Mouse (Mus musculus): ENCODE measurements around the gene Rnf31. TPM values are rescaled to one million over a fixed set of nuclear protein-coding genes. Genes with fewer than 3 reads are reported as not detected.

The Rnf31 gene
- polyA plus RNA-seq, 1 experiment from 2014 or later: 15.7 TPM

DNA sequence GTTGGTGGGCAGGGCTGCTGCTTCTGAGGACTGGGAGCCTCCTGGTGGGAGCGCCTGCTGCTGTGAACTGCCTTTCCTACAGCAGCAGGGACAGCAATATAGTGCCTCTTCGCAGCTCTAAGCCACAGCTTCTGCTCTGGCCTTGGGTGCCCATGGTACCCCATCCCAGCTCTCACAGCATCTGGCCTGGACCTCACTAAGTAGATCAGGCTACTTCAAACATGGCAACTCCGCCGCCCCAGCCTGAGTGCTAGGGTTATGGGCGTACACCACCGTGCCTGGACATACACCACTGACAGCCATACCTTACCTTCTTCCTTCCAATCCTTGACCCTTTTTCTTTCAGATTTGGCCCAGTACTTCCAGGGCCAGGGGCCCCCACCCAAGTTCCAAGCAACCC is 16.8 kb downstream of the Rnf31 start:
- peaks cover 5% of the 10 kb centered on the region for H3K4me1 ChIP-seq (ENCODE audit: control insufficient read depth, insufficient read depth, low read length)
- no peak for ATAC-seq (replicated peaks; ENCODE audit: extremely low read depth, insufficient read depth, low FRiP score)
- 93% methylated on average over 6 of the region's 6 CpGs for WGBS
- peaks cover 34% of the 10 kb centered on the region for H3K36me3 ChIP-seq (ENCODE audit: control insufficient read depth, insufficient read depth)
- no peak overlapping the region for H3K4me2 ChIP-seq (ENCODE audit: low read depth, low read length)
- H3K9me3 ChIP-seq (replicated peaks; ENCODE audit: control insufficient read depth, low read length): no peaks in the 10 kb centered on the region
- H3K9ac ChIP-seq (ENCODE audit: low read length): no peak overlapping the region
- no peak overlapping the region for H3K27ac ChIP-seq (ENCODE audit: low read length)
- H3K4me3 ChIP-seq (ENCODE audit: low read length): no peak overlapping the region
- H3K27me3 ChIP-seq (ENCODE audit: control insufficient read depth, insufficient read depth, low read length): no peaks in the 10 kb centered on the region

DNA sequence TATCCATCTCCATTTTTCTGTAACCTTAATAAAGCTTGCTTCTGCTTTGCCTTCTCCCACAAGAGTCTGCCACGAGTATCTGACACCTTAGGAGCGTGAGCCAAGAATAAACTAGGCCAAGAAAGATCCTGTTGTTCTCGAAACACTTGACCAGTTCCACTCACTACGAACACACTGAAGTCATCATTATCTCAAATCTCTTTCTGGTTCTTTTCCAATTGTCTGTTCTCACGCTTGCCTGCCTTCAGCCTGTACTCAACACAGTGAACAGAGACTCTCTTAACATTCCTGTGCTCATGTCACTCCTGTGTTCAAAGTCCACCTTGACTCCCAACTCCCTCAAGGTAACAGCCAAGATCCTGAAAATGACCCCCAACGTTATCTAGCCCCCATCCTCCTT is 21.8 kb downstream of the Rnf31 start:
- Histone ChIP-seq H3K4me1 (ENCODE audit: control insufficient read depth, insufficient read depth, low read length) (peaks cover 7% of the 10 kb centered on the region), H3K4me2 (ENCODE audit: low read depth, low read length) (no peak overlapping the region), H3K27ac (ENCODE audit: low read length) (no peak overlapping the region), H3K36me3 (ENCODE audit: control insufficient read depth, insufficient read depth) (peaks cover 14% of the 10 kb centered on the region; the same call in 1 of the 2 replicates), H3K9me3 (replicated peaks; ENCODE audit: control insufficient read depth, low read length) (no peaks in the 10 kb centered on the region), H3K27me3 (ENCODE audit: control insufficient read depth, insufficient read depth, low read length) (no peaks in the 10 kb centered on the region), H3K9ac (ENCODE audit: low read length) (no peak overlapping the region), H3K4me3 (ENCODE audit: low read length) (no peak overlapping the region)
- WGBS: 38% methylated on average over 6 of the region's 6 CpGs
- ATAC-seq (replicated peaks; ENCODE audit: extremely low read depth, insufficient read depth, low FRiP score): no peak

DNA sequence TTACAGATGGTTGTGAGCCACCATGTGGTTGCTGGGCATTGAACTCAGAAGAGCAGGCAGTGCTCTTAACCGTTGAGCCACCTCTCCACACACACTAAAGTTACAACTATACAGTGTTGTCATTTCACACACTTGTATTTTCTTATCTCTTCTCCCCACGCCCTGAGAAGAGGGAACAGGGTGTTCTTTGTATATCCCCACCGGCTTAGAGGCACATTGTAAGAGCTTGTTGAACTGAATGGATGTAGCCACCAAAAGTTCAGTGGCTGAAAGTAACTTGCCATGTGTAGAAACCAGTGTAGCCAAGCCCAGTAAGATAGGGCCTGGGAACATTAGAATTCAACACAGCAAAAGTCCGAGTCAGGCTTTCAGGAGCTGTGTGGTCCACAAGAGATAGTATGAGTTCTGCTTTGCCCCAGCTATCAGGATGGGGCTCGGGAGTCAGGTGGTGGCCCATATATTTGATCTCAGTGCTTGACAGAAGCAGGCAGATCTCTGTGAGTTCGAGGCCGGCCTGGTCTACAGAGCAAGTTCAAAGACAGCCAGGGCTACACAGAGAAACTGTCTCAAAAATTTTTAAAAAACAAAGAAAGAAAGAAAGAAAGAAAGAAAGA is 23.2 kb downstream of the Rnf31 start:
- no peak overlapping the region for H3K9ac ChIP-seq (ENCODE audit: low read length)
- no peak overlapping the region for H3K27ac ChIP-seq (ENCODE audit: low read length)
- WGBS: 64% methylated on average over 7 of the region's 7 CpGs
- H3K9me3 ChIP-seq (replicated peaks; ENCODE audit: control insufficient read depth, low read length): no peaks in the 10 kb centered on the region
- H3K4me1 ChIP-seq (ENCODE audit: control insufficient read depth, insufficient read depth, low read length): peaks cover 10% of the 10 kb centered on the region
- H3K36me3 ChIP-seq (ENCODE audit: control insufficient read depth, insufficient read depth): 0 out of 2 replicates have a peak, but pooled peaks cover 2% of the 10 kb centered on the region
- no peak overlapping the region for H3K4me3 ChIP-seq (ENCODE audit: low read length)
- ATAC-seq (replicated peaks; ENCODE audit: extremely low read depth, insufficient read depth, low FRiP score): no peak
- no peak overlapping the region for H3K4me2 ChIP-seq (ENCODE audit: low read depth, low read length)
- no peaks in the 10 kb centered on the region for H3K27me3 ChIP-seq (ENCODE audit: control insufficient read depth, insufficient read depth, low read length)

DNA sequence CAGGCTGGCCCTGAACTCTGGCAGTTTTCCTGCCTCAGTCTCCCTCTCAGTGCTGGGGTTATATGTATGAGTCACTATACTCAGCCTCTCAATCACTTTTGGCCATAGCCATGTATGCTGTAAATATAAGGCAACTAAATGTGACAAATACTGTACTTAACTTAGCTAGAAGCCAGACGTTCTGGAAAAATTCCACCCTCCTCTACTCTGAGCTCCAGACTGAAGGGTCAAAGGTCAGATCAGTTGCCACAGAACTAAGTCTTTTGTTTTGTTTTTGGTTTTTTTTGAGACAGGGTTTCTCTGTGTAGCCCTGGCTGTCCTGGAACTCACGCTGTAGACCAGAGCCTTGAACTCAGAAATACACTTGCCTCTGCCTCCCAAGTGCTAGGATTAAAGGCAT is 24.4 kb downstream of the Rnf31 start:
- whole genome bisulfite sequencing: 53% methylated on average over 2 of the region's 2 CpGs
- Histone ChIP-seq H3K4me2 (ENCODE audit: low read depth, low read length) (no peak overlapping the region), H3K4me1 (ENCODE audit: control insufficient read depth, insufficient read depth, low read length) (peaks cover 10% of the 10 kb centered on the region), H3K4me3 (ENCODE audit: low read length) (no peak overlapping the region), H3K27me3 (ENCODE audit: control insufficient read depth, insufficient read depth, low read length) (no peaks in the 10 kb centered on the region), H3K9ac (ENCODE audit: low read length) (no peak overlapping the region), H3K36me3 (ENCODE audit: control insufficient read depth, insufficient read depth) (no peaks in the 10 kb centered on the region), H3K27ac (ENCODE audit: low read length) (no peak overlapping the region), H3K9me3 (replicated peaks; ENCODE audit: control insufficient read depth, low read length) (no peaks in the 10 kb centered on the region)
- ATAC-seq (replicated peaks; ENCODE audit: extremely low read depth, insufficient read depth, low FRiP score): no peak

DNA sequence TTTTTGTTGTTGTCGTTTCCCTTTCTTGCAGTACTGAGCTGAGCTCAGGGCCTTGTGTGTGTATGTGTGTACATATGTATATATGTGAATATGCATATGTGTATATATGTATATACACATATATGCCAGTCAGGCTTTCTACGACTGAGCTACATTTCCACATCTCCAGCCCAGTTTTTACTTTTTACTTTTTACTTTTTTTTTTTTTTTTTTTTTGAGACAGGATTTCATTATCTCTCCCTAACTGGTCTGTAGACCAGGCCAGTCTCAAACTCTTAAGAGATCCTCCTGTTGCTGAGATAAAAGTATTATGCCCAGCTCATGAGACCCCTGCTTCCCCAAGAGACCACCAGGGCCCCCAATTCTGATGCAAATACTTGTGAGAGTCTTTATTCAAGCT is 25.3 kb downstream of the Rnf31 start:
- Histone ChIP-seq H3K4me2 (ENCODE audit: low read depth, low read length) (no peak overlapping the region), H3K27ac (ENCODE audit: low read length) (no peak overlapping the region), H3K4me3 (ENCODE audit: low read length) (no peak overlapping the region), H3K4me1 (ENCODE audit: control insufficient read depth, insufficient read depth, low read length) (peaks cover 10% of the 10 kb centered on the region), H3K36me3 (ENCODE audit: control insufficient read depth, insufficient read depth) (no peaks in the 10 kb centered on the region), H3K27me3 (ENCODE audit: control insufficient read depth, insufficient read depth, low read length) (no peaks in the 10 kb centered on the region), H3K9me3 (replicated peaks; ENCODE audit: control insufficient read depth, low read length) (no peaks in the 10 kb centered on the region), H3K9ac (ENCODE audit: low read length) (no peak overlapping the region)
- no peak for ATAC-seq (replicated peaks; ENCODE audit: extremely low read depth, insufficient read depth, low FRiP score)
- 84% methylated on average over 2 of the region's 2 CpGs for WGBS

DNA sequence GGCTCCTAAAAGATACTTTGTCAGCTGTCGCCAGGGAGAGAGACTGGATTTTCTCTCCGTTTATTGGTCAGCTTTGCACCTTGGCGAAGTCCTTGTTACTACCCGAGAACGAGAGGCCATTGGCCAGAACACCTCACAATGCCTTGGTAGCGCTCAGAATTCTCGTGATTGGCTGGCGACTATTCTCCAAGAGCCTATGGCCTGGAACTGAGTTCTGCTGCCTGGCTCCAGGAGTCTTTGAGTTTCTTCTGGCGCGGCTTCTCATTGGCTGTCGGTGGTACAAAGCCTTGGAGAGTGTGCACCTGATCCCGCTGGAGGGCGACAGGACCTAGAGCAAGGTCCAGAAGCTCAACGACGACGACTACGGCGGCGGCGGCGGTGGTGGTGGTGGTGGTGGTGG is 26.3 kb downstream of the Rnf31 start, which contains the start of gene Rec8:
TSS of gene Rec8 (plus strand) at position 216 of the 400 bp plus-strand sequence.
- Histone ChIP-seq H3K27ac (ENCODE audit: low read length) (0 out of 2 replicates have a peak within 1 kb of the TSS, but pooled peaks have one; percentile 16), H3K9me3 (replicated peaks; ENCODE audit: control insufficient read depth, low read length) (no peaks in the 10 kb centered on the region), H3K4me1 (ENCODE audit: control insufficient read depth, insufficient read depth, low read length) (peaks cover 10% of the 10 kb centered on the region), H3K4me2 (ENCODE audit: low read depth, low read length) (peak within 1 kb of the TSS; percentile 61), H3K4me3 (ENCODE audit: low read length) (peak within 1 kb of the TSS; percentile 33), H3K9ac (ENCODE audit: low read length) (peak within 1 kb of the TSS; percentile 38), H3K27me3 (ENCODE audit: control insufficient read depth, insufficient read depth, low read length) (no peaks in the 10 kb centered on the region), H3K36me3 (ENCODE audit: control insufficient read depth, insufficient read depth) (no peaks in the 10 kb centered on the region)
- peak; percentile 80 for ATAC-seq (replicated peaks; ENCODE audit: extremely low read depth, insufficient read depth, low FRiP score)
- 6% methylated on average over 21 of the region's 21 CpGs for WGBS

DNA sequence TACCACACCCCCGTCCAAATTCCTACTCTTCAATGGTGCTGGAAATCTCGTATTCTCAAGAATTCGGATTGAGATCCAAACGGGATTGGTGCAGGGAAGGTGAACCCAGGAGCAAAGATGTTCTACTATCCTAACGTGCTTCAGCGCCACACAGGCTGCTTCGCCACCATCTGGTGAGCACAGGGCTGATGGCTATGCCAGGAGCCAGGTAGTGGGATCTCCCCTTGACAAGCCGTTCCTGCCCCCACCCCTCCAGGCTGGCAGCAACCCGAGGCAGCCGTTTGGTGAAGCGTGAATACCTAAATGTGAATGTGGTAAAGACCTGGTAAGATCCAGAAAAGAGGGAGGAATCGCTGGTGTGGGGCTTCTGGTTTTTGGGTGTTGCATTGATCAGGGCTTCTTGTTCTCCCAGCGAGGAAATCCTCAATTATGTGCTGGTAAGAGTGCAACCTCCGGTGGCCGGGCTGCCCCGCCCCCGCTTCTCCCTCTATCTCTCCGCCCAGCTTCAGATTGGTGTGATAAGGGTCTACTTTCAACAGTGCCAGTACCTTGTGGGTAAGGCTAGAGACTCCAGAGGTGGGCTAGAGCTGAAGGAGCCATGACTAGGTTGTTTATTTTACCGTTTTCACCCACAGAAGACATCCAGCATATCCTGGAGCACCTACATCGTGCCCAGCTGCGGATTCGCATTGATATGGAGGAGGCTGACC is 27.1 kb downstream of the Rnf31 start:
- Histone ChIP-seq H3K9ac (ENCODE audit: low read length) (0 out of 2 replicates have a peak overlapping the region, but pooled peaks have one; percentile 38), H3K9me3 (replicated peaks; ENCODE audit: control insufficient read depth, low read length) (no peaks in the 10 kb centered on the region), H3K4me2 (ENCODE audit: low read depth, low read length) (peak overlapping the region; percentile 61), H3K27me3 (ENCODE audit: control insufficient read depth, insufficient read depth, low read length) (no peaks in the 10 kb centered on the region), H3K4me3 (ENCODE audit: low read length) (peak overlapping the region; percentile 33), H3K36me3 (ENCODE audit: control insufficient read depth, insufficient read depth) (no peaks in the 10 kb centered on the region), H3K27ac (ENCODE audit: low read length) (no peak overlapping the region), H3K4me1 (ENCODE audit: control insufficient read depth, insufficient read depth, low read length) (peaks cover 10% of the 10 kb centered on the region)
- ATAC-seq (replicated peaks; ENCODE audit: extremely low read depth, insufficient read depth, low FRiP score): no peak
- 28% methylated on average over 22 of the region's 22 CpGs for WGBS

DNA sequence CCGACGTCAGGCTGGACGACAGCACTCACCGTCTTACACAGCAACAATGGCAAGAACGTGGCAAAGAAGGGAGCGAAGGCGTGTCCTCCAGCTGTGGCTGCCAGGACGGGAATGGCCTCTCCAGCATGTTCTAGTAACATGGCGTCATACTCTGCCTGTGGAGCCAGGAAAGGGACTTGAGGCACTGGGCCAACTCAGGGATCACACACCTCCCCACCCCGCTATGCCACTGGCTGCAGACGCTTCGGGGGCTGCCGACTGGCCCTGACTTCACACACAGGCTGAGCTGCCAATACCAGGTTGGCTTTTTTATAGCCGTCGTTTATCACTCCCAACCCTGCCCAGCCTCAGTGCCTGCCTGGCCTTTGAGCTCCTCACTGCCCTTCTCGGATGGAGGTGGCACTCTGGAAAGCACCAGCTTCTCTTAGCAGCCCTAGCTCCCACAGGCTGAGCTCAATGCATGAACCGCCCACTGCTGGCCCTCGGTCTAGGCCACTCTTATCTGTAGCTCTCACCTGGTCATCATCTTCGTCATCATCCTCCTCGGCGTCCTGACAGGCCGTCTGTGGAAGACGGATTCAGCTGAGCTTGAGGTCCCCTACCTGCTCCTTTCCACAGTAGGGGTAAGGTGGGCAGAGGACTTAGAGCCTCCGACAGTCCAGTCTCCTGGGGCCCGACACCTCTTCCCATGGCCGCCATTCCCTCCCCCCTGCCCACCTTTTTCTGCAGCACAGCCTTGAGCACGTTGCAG is 36.7 kb downstream of the Rnf31 start:
- Histone ChIP-seq H3K36me3 (ENCODE audit: control insufficient read depth, insufficient read depth) (peaks cover 77% of the 10 kb centered on the region), H3K27ac (ENCODE audit: low read length) (no peak overlapping the region), H3K4me1 (ENCODE audit: control insufficient read depth, insufficient read depth, low read length) (no peaks in the 10 kb centered on the region), H3K27me3 (ENCODE audit: control insufficient read depth, insufficient read depth, low read length) (no peaks in the 10 kb centered on the region), H3K9me3 (replicated peaks; ENCODE audit: control insufficient read depth, low read length) (no peaks in the 10 kb centered on the region), H3K4me2 (ENCODE audit: low read depth, low read length) (no peak overlapping the region), H3K4me3 (ENCODE audit: low read length) (no peak overlapping the region), H3K9ac (ENCODE audit: low read length) (no peak overlapping the region)
- 89% methylated on average over 27 of the region's 27 CpGs for whole genome bisulfite sequencing
- no peak for ATAC-seq (replicated peaks; ENCODE audit: extremely low read depth, insufficient read depth, low FRiP score)

DNA sequence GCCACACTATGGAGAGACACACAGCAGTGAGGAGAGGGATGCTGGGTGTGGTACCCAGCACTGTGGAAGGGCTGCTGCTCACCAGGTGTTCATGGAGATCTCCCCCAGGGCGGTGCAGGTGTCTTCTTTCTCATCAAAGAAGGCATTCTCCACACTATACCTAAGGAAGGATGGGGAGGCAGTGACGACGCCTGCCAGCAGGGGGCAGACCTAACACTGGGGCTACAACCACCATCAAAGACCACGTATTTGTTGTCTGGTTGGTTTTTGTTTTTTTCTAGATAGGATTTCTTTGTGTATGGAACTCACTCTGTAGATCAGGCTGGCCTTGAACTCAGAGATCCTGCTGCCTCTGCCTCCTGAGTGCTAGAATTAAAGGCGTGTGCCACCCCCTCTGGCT is 37.8 kb downstream of the Rnf31 start:
- H3K4me3 ChIP-seq (ENCODE audit: low read length): no peak overlapping the region
- no peak for ATAC-seq (replicated peaks; ENCODE audit: extremely low read depth, insufficient read depth, low FRiP score)
- 54% methylated on average over 5 of the region's 5 CpGs for WGBS
- H3K9ac ChIP-seq (ENCODE audit: low read length): no peak overlapping the region
- no peaks in the 10 kb centered on the region for H3K9me3 ChIP-seq (replicated peaks; ENCODE audit: control insufficient read depth, low read length)
- H3K4me2 ChIP-seq (ENCODE audit: low read depth, low read length): no peak overlapping the region
- H3K27ac ChIP-seq (ENCODE audit: low read length): no peak overlapping the region
- H3K27me3 ChIP-seq (ENCODE audit: control insufficient read depth, insufficient read depth, low read length): no peaks in the 10 kb centered on the region
- peaks cover 84% of the 10 kb centered on the region for H3K36me3 ChIP-seq (ENCODE audit: control insufficient read depth, insufficient read depth)
- no peaks in the 10 kb centered on the region for H3K4me1 ChIP-seq (ENCODE audit: control insufficient read depth, insufficient read depth, low read length)
